ENCODE assay signal across 21 mouse cellular contexts in genomic region chr19:50515059-50515673, GRCm38 (mm10).
DNase-seq lines count a peak whose midpoint lies in the region; ATAC-seq and TF ChIP-seq lines count a peak whose summit lies in the region.
"Had no signal": no experiment of that assay in that cellular context is flagged by ENCODE, and none has a peak within 500 bp of the region (broad histone marks: within the 10 kb centered on the region; RNA-seq: fewer than 3 reads in every experiment).

No protein-coding gene starts in this region.

- no peaks in the 10 kb centered on the region for H3K4me1 ChIP-seq in embryonic facial prominence, embryonic 11.5 days (ENCODE audit: control insufficient read depth, insufficient read depth, low read length)
- H3K4me1 ChIP-seq in embryonic facial prominence, embryonic 10.5 days: 0 out of 2 replicates have a peak, but pooled peaks cover 6% of the 10 kb centered on the region
- H3K4me1 ChIP-seq in neural tube, embryonic 12.5 days: peaks cover 7% of the 10 kb centered on the region; the same call in 1 of the 2 replicates
- 0 out of 2 replicates have a peak, but pooled peaks cover 3% of the 10 kb centered on the region for H3K4me1 ChIP-seq in hindbrain, postnatal 0 days (ENCODE audit: insufficient read depth, low read length)
- peaks cover 15% of the 10 kb centered on the region for H3K4me1 ChIP-seq in neural tube, embryonic 14.5 days (ENCODE audit: control insufficient read depth, insufficient read depth, low read length)
- H3K4me1 ChIP-seq: embryonic facial prominence, embryonic 15.5 days; liver, embryonic 12.5 days had no signal

- TF ChIP-seq CTCF in hindbrain, postnatal 0 days (IDR thresholded peaks at IDR 0.05; ENCODE audit: low read depth): no peak

- no peak for DNase-seq in embryonic facial prominence, embryonic 11.5 days (ENCODE audit: low spot score)
- DNase-seq in embryonic facial prominence, embryonic 10.5 days (ENCODE audit: low spot score): no peak
- DNase-seq in neural tube, embryonic 10.5 days (ENCODE audit: extremely low spot score, low spot score): no peak
- DNase-seq in hindbrain, postnatal 0 days (ENCODE audit: low spot score): peak; percentile 31
- DNase-seq in heart, postnatal 25 days (ENCODE audit: low spot score): no peak
- DNase-seq: adrenal gland, postnatal 10 days; cerebellum, adult 11-12 months; cerebellum, postnatal 25 days; gastrocnemius, postnatal 25 days; kidney, adult 8-10 months; kidney, postnatal 4 days; lung, embryonic 14.5 days; spleen, adult 18-20 months; thymus, adult 18-20 months had no signal

- no peak overlapping the region for H3K4me3 ChIP-seq in embryonic facial prominence, embryonic 11.5 days (ENCODE audit: low read depth, low read length)
- no peak overlapping the region for H3K4me3 ChIP-seq in embryonic facial prominence, embryonic 10.5 days
- H3K4me3 ChIP-seq in neural tube, embryonic 12.5 days: no peak overlapping the region
- H3K4me3 ChIP-seq in hindbrain, postnatal 0 days (ENCODE audit: low read length): no peak overlapping the region
- H3K4me3 ChIP-seq in neural tube, embryonic 14.5 days (ENCODE audit: low read depth, low read length): no peak overlapping the region
- H3K4me3 ChIP-seq: embryonic facial prominence, embryonic 15.5 days; liver, embryonic 12.5 days had no signal

- H3K9me3 ChIP-seq in embryonic facial prominence, embryonic 11.5 days (replicated peaks; ENCODE audit: control insufficient read depth, low read length): no peaks in the 10 kb centered on the region
- no peaks in the 10 kb centered on the region for H3K9me3 ChIP-seq in embryonic facial prominence, embryonic 10.5 days
- H3K9me3 ChIP-seq in neural tube, embryonic 12.5 days: no peaks in the 10 kb centered on the region
- no peaks in the 10 kb centered on the region for H3K9me3 ChIP-seq in hindbrain, postnatal 0 days (ENCODE audit: low read length)
- H3K9me3 ChIP-seq in neural tube, embryonic 14.5 days (ENCODE audit: control insufficient read depth, low read length): no peaks in the 10 kb centered on the region
- H3K9me3 ChIP-seq: embryonic facial prominence, embryonic 15.5 days; liver, embryonic 12.5 days had no signal

- H3K9ac ChIP-seq in embryonic facial prominence, embryonic 11.5 days (replicated peaks; ENCODE audit: low read length): 0 out of 2 replicates have a peak overlapping the region, but pooled peaks have one; percentile 18
- no peak overlapping the region for H3K9ac ChIP-seq in neural tube, embryonic 12.5 days
- H3K9ac ChIP-seq in hindbrain, postnatal 0 days (replicated peaks; ENCODE audit: low read length): 0 out of 2 replicates have a peak overlapping the region, but pooled peaks have one; percentile 13
- H3K9ac ChIP-seq in neural tube, embryonic 14.5 days (replicated peaks; ENCODE audit: low read depth, low read length): peak overlapping the region; percentile 25; the same call in 1 of the 2 replicates
- H3K9ac ChIP-seq: embryonic facial prominence, embryonic 15.5 days; liver, embryonic 12.5 days; lung, embryonic 14.5 days had no signal

- H3K4me2 ChIP-seq in embryonic facial prominence, embryonic 11.5 days (ENCODE audit: low read depth, low read length): no peak overlapping the region
- H3K4me2 ChIP-seq in neural tube, embryonic 12.5 days (replicated peaks): peak overlapping the region; percentile 24
- H3K4me2 ChIP-seq in hindbrain, postnatal 0 days (ENCODE audit: low read depth, low read length): peak overlapping the region; percentile 45
- peak overlapping the region; percentile 35; the same call in 1 of the 2 replicates for H3K4me2 ChIP-seq in neural tube, embryonic 14.5 days (ENCODE audit: low read depth, low read length)
- H3K4me2 ChIP-seq: embryonic facial prominence, embryonic 15.5 days; liver, embryonic 12.5 days; lung, embryonic 14.5 days had no signal

- no peaks in the 10 kb centered on the region for H3K36me3 ChIP-seq in embryonic facial prominence, embryonic 11.5 days (replicated peaks; ENCODE audit: control insufficient read depth, insufficient read depth, low read depth, low read length)
- no peaks in the 10 kb centered on the region for H3K36me3 ChIP-seq in embryonic facial prominence, embryonic 10.5 days (replicated peaks)
- H3K36me3 ChIP-seq in neural tube, embryonic 12.5 days: no peaks in the 10 kb centered on the region
- no peaks in the 10 kb centered on the region for H3K36me3 ChIP-seq in hindbrain, postnatal 0 days (ENCODE audit: insufficient read depth, low read length)
- no peaks in the 10 kb centered on the region for H3K36me3 ChIP-seq in neural tube, embryonic 14.5 days (ENCODE audit: control insufficient read depth, insufficient read depth, low read length)
- H3K36me3 ChIP-seq: embryonic facial prominence, embryonic 15.5 days; liver, embryonic 12.5 days had no signal

- 64% methylated on average over 10 of the region's 10 CpGs for WGBS in embryonic facial prominence, embryonic 11.5 days
- WGBS in embryonic facial prominence, embryonic 10.5 days: 73% methylated on average over 10 of the region's 10 CpGs
- 54% methylated on average over 10 of the region's 10 CpGs for WGBS in neural tube, embryonic 12.5 days
- WGBS in hindbrain, postnatal 0 days: 27% methylated on average over 10 of the region's 10 CpGs
- WGBS in neural tube, embryonic 14.5 days: 34% methylated on average over 10 of the region's 10 CpGs

- no peaks in the 10 kb centered on the region for H3K27me3 ChIP-seq in embryonic facial prominence, embryonic 11.5 days (ENCODE audit: control insufficient read depth, insufficient read depth, low read length)
- no peaks in the 10 kb centered on the region for H3K27me3 ChIP-seq in embryonic facial prominence, embryonic 10.5 days (replicated peaks; ENCODE audit: low read depth, poor library complexity, severe bottlenecking)
- no peaks in the 10 kb centered on the region for H3K27me3 ChIP-seq in neural tube, embryonic 12.5 days (replicated peaks)
- H3K27me3 ChIP-seq in hindbrain, postnatal 0 days (ENCODE audit: insufficient read depth, low read length): no peaks in the 10 kb centered on the region
- H3K27me3 ChIP-seq in neural tube, embryonic 14.5 days (ENCODE audit: control insufficient read depth, insufficient read depth, low read length): no peaks in the 10 kb centered on the region
- H3K27me3 ChIP-seq: embryonic facial prominence, embryonic 15.5 days; liver, embryonic 12.5 days had no signal

- no peak overlapping the region for H3K27ac ChIP-seq in embryonic facial prominence, embryonic 11.5 days (replicated peaks; ENCODE audit: low read depth, low read length)
- H3K27ac ChIP-seq in embryonic facial prominence, embryonic 10.5 days (replicated peaks): no peak overlapping the region
- H3K27ac ChIP-seq in neural tube, embryonic 12.5 days: no peak overlapping the region
- H3K27ac ChIP-seq in hindbrain, postnatal 0 days: no peak overlapping the region
- H3K27ac ChIP-seq in neural tube, embryonic 14.5 days (ENCODE audit: low read depth, low read length): no peak overlapping the region
- H3K27ac ChIP-seq: embryonic facial prominence, embryonic 15.5 days; liver, embryonic 12.5 days; macrophage had no signal

- intact Hi-C loops in heart, postnatal 25 days (cut with DNase I): no loop called here

- ATAC-seq in embryonic facial prominence, embryonic 11.5 days (replicated peaks; ENCODE audit: insufficient number of reproducible peaks, low FRiP score, low TSS enrichment, low read depth): no peak
- no peak for ATAC-seq in neural tube, embryonic 12.5 days (ENCODE audit: low FRiP score, low read depth)
- no peak for ATAC-seq in hindbrain, postnatal 0 days
- no peak for ATAC-seq in neural tube, embryonic 14.5 days (ENCODE audit: low read depth)
- no peak for ATAC-seq in monocyte, adult 5-6 weeks (replicated peaks; ENCODE audit: insufficient number of reproducible peaks, low FRiP score, low TSS enrichment, poor library complexity, severe bottlenecking)
- ATAC-seq: inflammation-experienced regulatory T-cells, adult 6 months; liver, embryonic 12.5 days had no signal
